Mouse (Mus musculus) cortical plate, adult 2 months (tissue): ENCODE measurements around the gene Nav1. TPM values are rescaled to one million over a fixed set of nuclear protein-coding genes. Genes with fewer than 3 reads are reported as not detected.

ENCODE experiments used
- H3K27ac ChIP-seq: fragments of 200-500 bp; 2 replicates; pipeline ENCODE4 v1.5.1; 2012; ENCODE audit warnings: low read length, control low read depth, inconsistent platforms; ENCODE audit not compliant: insufficient read depth
- H3K4me1 ChIP-seq: fragments of 200-500 bp; 2 replicates; pipeline ENCODE4 v1.6.1; 2011; ENCODE audit warnings: low read length; ENCODE audit not compliant: control insufficient read depth, insufficient read depth
- H3K4me3 ChIP-seq: fragments of 200-500 bp; 2 replicates; pipeline ENCODE4 v1.5.1; 2011; ENCODE audit warnings: mild to moderate bottlenecking, low read length, control low read depth; ENCODE audit not compliant: insufficient read depth
- CTCF ChIP-seq: fragments of 200-500 bp; IDR thresholded peaks from 2 replicates; pipeline ENCODE4 v1.5.1; 2011; ENCODE audit warnings: mild to moderate bottlenecking, control low read depth, low read length; ENCODE audit not compliant: insufficient read depth; ENCODE audit errors: extremely low read depth
- POLR2A ChIP-seq: fragments of 200-500 bp; IDR thresholded peaks from 2 replicates; pipeline ENCODE4 v1.6.1; 2011; ENCODE audit warnings: mild to moderate bottlenecking, low read length, control low read depth; ENCODE audit not compliant: insufficient read depth; ENCODE audit errors: extremely low read depth
- polyA plus RNA-seq: library from polyadenylated mRNA; depleted of rRNA; stranded (reverse); fragments of >200 nt; gene quantifications from 2 replicates; pipeline ENCODE4 v1.2.3, GENCODE M21; 2012

The Nav1 gene
- polyA plus RNA-seq, 1 experiment: 35.8 TPM

DNA sequence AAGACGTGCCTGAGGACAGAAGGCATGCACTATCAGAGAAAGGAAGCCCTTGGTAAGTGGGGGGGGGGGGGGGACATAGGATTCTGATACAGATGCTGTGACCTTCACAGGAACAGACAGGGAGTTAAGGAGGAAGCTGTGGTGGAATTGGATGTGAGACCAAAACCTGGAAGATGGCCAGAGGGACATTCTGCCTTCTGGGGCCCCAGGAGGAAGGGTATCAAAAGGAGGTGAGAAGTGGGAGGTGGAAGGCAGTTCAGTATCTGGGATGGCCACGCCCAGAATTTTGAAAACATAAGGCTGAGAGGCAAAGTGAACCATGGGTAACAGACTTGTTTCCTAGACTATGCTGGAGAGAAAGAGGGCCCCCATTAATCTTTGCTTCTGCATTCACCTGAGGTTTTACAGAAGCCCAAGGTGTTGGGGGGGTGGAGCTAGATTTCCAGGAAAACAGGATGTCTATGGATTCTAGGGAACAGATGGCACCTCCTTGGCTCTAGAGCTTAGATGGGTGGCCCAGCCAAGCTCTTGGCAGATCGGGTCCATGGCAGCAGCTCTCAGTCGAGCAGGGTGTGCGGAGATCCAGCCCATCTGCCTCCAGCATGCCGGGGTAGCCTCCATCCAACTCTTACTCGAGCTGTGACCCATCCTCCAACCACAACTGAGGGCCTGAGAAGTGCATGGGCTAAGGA is 2.6 kb downstream of the Nav1 start:
- peaks cover 5% of the 10 kb centered on the region; the same call in 1 of the 2 replicates for H3K4me1 ChIP-seq
- no peak overlapping the region for H3K27ac ChIP-seq
- H3K4me3 ChIP-seq: no peak overlapping the region
- TF ChIP-seq POLR2A: no peak
- TF ChIP-seq CTCF: no peak

DNA sequence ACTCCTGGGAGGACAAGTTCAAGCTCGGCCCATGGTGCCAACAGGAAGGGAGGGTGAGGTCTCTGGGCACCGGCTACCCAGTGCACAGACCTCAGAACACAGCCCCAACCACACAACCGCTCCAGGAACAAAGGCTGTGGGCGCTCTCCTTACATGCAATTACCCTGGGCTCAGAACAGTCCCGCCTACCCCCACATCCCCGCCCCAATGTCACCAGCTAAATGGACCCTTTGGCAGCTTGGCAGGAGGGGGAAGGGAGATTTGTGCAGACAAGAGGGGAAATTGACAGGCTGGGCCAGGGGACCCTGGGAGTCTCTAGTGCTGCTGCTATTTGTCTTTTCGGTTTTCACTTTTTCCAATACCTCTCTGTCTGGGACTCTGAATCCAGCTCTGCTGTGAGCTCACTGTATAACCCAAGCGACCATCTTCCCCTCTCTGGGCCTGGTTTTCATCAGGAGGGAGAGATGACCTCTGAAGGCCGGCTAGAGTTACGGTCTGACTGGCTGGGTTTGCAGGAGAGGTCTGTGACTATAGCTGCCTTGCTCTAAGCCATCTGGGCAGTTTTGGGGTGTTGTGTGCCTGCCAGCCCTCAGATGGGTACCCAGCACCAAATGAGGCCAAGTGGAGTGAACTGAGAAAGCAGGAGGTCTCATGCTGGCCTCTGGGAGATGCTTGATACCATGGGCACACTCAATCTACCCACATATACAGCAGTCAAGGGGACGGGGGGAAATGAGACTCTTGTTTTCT is 3.8 kb downstream of the Nav1 start:
- Histone ChIP-seq H3K27ac (no peak overlapping the region), H3K4me1 (peaks cover 5% of the 10 kb centered on the region; the same call in 1 of the 2 replicates), H3K4me3 (no peak overlapping the region)
- TF ChIP-seq POLR2A (no peak), CTCF (no peak)

DNA sequence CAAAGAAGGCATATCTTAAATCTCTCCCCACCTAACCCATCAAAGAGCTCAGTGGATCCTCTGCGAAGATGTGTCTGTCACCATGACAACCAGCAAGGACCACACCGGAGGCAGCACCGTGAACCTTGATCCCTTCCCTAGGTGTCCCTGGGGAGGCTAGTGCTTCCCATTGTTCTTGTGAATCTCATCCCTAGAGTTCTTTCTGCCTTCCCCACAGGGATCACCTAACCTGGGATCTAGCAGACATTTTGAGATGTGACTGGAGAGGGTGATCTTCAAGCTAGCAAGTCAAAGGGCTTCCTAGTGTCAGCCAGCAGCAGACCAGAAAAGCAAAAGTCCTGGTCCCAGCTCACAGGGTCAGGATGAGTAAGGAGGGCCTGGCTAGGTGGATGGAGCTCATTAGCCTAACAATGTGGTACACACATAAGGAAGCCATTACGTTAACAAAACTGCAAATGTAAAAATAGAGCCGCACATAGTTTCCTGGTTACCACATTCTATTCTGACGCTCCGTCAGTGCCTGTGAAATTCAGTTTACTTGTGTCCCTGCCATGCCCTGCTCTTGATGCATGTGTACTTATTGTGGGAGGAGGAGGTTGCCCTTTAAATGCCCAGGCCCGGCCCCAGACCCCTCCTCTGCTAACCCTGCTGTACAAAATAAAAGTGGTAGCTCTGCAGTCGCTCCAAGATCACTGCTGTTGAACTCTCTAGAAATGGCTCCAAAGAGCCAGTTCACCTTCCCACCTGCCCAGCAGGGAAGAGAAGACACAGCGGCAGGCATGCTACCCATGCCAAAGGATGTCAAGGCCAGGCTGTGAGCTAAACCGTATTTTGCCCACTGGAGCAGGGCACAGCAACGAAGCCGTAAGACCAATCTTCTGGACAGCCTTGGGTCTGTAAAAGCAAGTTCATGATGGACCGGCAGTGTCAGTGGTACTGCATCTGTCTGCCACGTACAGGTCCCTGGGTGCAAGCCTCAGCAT is 6.8 kb downstream of the Nav1 start:
- no peak overlapping the region for H3K27ac ChIP-seq
- peaks cover 5% of the 10 kb centered on the region; the same call in 1 of the 2 replicates for H3K4me1 ChIP-seq
- no peak overlapping the region for H3K4me3 ChIP-seq
- TF ChIP-seq POLR2A (no peak), CTCF (no peak)

DNA sequence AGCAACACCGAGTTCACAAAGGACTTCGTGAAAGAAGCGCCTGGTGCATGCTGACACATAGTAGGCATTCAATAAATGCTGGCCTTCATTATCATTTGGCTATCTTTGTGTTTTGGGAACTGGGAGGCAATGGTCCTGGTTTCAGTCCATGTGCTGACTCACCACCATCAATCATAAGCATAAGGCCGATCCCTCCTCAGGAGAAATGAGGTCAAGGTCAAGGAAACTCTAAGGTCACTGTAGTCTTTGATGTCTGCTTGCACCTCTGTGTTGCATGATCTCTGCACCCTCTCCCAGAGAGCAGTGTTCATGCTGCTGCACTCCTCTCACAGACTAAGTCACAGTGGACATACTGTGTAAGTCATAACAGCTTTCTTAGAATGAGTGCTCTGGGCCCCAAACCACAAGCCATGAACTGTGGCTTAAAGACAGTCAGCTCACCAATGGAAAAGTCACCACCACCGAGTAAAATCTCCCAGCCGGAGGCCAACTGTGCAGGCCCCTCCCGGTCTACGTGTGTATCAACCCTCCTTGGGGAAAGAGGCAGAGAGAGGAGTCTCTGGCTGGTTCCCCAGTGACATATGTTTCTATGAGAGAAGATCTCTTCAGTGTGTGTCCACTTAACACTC is 8.7 kb downstream of the Nav1 start:
- Histone ChIP-seq H3K4me1 (peaks cover 5% of the 10 kb centered on the region; the same call in 1 of the 2 replicates), H3K27ac (no peak overlapping the region), H3K4me3 (no peak overlapping the region)
- TF ChIP-seq POLR2A: no peak

DNA sequence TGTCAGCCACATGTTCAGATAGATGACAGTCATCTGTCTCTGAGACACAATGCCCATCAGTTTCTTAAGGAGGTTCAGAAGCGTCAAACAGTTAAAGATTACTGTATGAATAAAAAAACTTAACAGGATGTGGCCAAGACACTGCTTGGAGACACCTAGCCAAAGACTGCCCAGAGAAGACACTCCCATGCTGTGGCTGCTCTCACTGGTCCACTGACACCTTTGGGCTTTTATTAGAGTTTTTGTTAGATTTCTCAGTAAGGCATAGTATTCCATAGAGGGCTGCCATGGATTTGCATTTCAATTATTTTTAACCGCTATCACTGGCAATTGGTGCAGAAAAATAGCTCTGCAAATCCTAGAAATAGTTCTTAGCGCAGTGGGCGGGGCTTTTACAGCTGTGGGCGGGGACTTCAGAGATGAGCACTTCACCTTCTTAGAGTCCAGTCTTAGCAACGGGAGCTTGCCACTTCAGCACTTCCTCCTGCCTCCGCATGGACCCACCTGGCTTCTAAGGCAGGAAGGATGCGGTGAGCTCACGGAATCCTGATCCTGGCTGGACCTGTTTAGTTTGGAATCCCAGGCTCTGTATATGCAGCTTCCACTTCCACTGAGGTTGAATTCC is 12.7 kb downstream of the Nav1 start:
- TF ChIP-seq CTCF (no peak), POLR2A (no peak)
- H3K27ac ChIP-seq: no peak overlapping the region
- no peak overlapping the region for H3K4me3 ChIP-seq
- no peaks in the 10 kb centered on the region for H3K4me1 ChIP-seq

DNA sequence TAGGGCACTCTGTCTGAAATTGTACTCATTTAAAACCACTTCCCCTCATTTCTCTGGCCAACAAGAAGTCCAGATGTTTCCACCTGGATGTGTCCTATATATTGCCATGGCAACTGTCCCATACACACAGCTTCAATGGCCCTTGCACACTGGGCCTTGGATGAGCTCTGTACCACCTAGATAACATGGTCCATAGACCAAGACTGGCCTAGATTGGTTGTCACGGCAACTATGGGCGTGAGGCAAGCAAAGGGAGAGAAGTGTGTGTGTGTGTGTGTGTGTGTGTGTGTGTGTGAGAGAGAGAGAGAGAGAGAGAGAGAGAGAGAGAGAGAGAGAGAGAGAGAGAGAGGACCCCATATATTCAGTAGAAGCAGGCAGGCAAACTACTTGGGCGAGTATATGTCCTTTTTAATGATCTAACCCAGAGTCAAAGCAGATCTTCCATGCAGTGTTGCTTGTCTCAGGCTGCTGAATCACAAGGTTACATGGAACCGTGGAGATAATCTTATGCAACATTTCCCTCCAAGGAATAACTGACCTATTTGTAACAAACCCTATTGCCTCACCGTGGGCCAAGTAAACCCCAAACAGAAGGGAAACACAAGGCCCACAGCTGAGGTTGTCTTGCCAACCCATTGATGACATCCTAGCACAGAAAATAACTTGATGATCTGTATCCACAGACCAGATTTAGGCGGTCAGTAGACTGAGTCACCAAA is 13.4 kb downstream of the Nav1 start:
- no peak for TF ChIP-seq CTCF
- no peak for TF ChIP-seq POLR2A
- H3K27ac ChIP-seq: no peak overlapping the region
- no peaks in the 10 kb centered on the region for H3K4me1 ChIP-seq
- no peak overlapping the region for H3K4me3 ChIP-seq

DNA sequence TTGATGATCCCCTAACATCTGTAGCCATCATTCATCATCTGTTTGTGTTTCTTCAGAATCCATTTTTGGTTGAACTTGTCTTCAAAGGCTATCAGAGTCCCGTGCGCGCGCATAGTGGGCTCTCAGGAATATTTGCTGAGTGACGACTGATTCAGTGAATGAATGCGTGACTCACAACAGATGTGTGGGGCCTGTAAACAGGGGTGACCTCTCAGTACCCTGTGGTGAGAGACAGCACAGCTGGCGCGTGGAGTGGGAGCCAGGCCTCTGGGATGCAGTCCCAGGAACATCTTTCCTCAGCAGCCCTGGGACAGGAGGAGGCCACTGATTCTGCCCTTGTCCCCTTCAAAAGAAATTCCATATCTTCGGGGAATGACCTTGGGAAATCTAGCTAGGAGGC is 16.3 kb downstream of the Nav1 start:
- no peaks in the 10 kb centered on the region; the same call in 1 of the 2 replicates for H3K4me1 ChIP-seq
- H3K4me3 ChIP-seq: no peak overlapping the region
- TF ChIP-seq POLR2A: no peak
- no peak for TF ChIP-seq CTCF
- no peak overlapping the region for H3K27ac ChIP-seq

DNA sequence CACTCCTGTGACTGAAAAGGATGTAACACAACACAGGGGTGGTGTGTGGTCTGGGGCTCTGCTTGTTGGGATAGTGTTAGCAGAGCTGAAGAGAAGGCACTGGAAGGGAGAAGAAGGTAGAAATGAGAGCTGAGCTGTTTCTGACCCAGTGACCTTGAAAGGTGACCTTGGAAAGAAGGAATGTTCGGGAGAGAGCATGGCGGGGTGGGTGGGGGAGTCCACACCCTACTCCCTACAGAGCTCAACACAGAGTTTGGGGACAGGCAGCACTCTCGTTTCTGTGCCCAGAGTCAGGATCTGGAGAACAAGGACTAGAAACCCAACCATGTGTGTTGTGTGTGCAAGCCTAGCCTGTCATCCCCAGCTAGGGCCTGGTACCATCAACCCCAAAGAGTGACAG is 18.1 kb downstream of the Nav1 start:
- no peak overlapping the region for H3K27ac ChIP-seq
- TF ChIP-seq POLR2A (no peak), CTCF (no peak)
- no peak overlapping the region for H3K4me3 ChIP-seq
- no peaks in the 10 kb centered on the region; the same call in 1 of the 2 replicates for H3K4me1 ChIP-seq

DNA sequence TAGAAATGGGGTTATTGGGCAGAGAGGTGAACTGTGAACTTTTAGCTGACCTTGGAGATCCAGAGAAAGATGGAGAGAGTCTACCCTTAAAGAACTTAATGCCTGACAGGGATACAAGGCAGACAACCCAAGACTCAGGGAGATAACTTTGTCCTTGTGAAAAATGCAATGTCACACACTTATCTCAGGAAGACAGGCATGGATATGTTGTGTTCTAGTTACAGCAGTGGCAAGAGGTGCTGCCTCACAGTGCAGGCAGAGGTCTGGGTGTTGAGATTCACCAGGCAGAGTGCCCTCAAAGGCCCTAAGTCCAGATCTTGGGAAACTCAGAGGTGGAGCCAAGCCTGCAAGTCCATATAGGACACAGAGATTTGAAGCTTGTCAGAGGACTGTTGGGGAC is 20.2 kb downstream of the Nav1 start:
- Histone ChIP-seq H3K27ac (no peak overlapping the region), H3K4me1 (no peaks in the 10 kb centered on the region; the same call in none of the 2 replicates), H3K4me3 (no peak overlapping the region)
- TF ChIP-seq CTCF: no peak
- TF ChIP-seq POLR2A: no peak
